Mouse (Mus musculus) stomach, embryonic 16.5 days (tissue): Measurements from ENCODE around the gene Mmp25. TPM values are rescaled to one million over a fixed set of nuclear protein-coding genes. Genes with fewer than 3 reads are reported as not detected.

Source experiments
- ATAC-seq: fragments of 200-750 bp; cut with Nextera tagmentation; 2 replicates; pipeline ENCODE4 v1.8.0; 2017; ENCODE audit warnings: moderate number of reproducible peaks, moderate TSS enrichment; ENCODE audit not compliant: insufficient read depth, low FRiP score
- H3K27ac ChIP-seq: fragments of 300-500 bp; sonication (generic); 2 replicates; pipeline ENCODE4 v1.5.1; 2014; ENCODE audit warnings: low read length
- H3K27me3 ChIP-seq: fragments of 300-500 bp; sonication (generic); 2 replicates; pipeline ENCODE4 v1.6.1; 2014; ENCODE audit warnings: low read length, control low read depth, mixed read lengths; ENCODE audit not compliant: control insufficient read depth, insufficient read depth
- H3K36me3 ChIP-seq: fragments of 300-500 bp; sonication (generic); 2 replicates; pipeline ENCODE4 v1.6.1; 2014; ENCODE audit warnings: low read length; ENCODE audit not compliant: control insufficient read depth, insufficient read depth
- H3K4me1 ChIP-seq: fragments of 300-500 bp; sonication (generic); 2 replicates; pipeline ENCODE4 v1.6.1; 2014; ENCODE audit warnings: low read length, control low read depth, mixed read lengths; ENCODE audit not compliant: control insufficient read depth, insufficient read depth
- H3K4me2 ChIP-seq: fragments of 300-500 bp; sonication (generic); 2 replicates; pipeline ENCODE4 v1.6.1; 2014; ENCODE audit warnings: low read depth, low read length, mixed read lengths
- H3K4me3 ChIP-seq: fragments of 300-500 bp; sonication (generic); replicated peaks from 2 replicates; pipeline ENCODE4 v1.5.1; 2014; ENCODE audit warnings: mild to moderate bottlenecking, low read length
- H3K9ac ChIP-seq: fragments of 300-500 bp; sonication (generic); 2 replicates; pipeline ENCODE4 v1.6.1; 2014; ENCODE audit warnings: low read length
- H3K9me3 ChIP-seq: fragments of 300-500 bp; sonication (generic); replicated peaks from 2 replicates; pipeline ENCODE4 v1.6.1; 2016; ENCODE audit warnings: low read length, control low read depth; ENCODE audit not compliant: control insufficient read depth
- WGBS: fragments of 180-500 bp; shearing (Covaris S2); extraction: QIAGEN DNeasy Blood & Tissue Kit; methylation state at CpG from one replicate; pipeline ENCODE4 v1.1.7; 2014; 5-methylcytosine and 5-hydroxymethylcytosine counted together
- polyA plus RNA-seq: library from polyadenylated mRNA; unstranded; fragments of >200 nt; fragmentation: Nextera tagmentation; extraction: Ambion mirVana; gene quantifications from 2 replicates; pipeline ENCODE4 v1.2.1, GENCODE M21; 2015

The Mmp25 gene
- polyA plus RNA-seq, 1 experiment from 2014 or later, result 0.74 TPM

- Histone ChIP-seq H3K36me3 (no peaks in the 10 kb centered on the region), H3K4me3 (peak within 1 kb of the TSS; percentile 44), H3K27ac (peak within 1 kb of the TSS; percentile 34), H3K9ac (peak within 1 kb of the TSS; percentile 60), H3K4me2 (peak within 1 kb of the TSS; percentile 51), H3K4me1 (peaks cover 46% of the 10 kb centered on the region), H3K27me3 (peaks cover 28% of the 10 kb centered on the region), H3K9me3 (no peaks in the 10 kb centered on the region)
- ATAC-seq, result no peak
- WGBS, result 3% methylated on average over 38 of the region's 38 CpGs
Measured at GRCm38 (mm10) chr17:23679127-23679835, 34.2 kb upstream of the Mmp25 start, which contains the start of gene Cldn6. Gene Cldn6, plus strand, starts transcription at chr17:23679249.

GRCm38 (mm10) chr17:23677236-23677679 is 32.2 kb upstream of the Mmp25 start, which contains the start of gene Tnfrsf12a:
Gene Tnfrsf12a, minus strand, starts transcription at chr17:23677468.
- H3K4me1 ChIP-seq, result peaks cover 44% of the 10 kb centered on the region
- H3K4me3 ChIP-seq, result peak within 1 kb of the TSS; percentile 68
- peak within 1 kb of the TSS; percentile 76 for H3K9ac ChIP-seq
- peak; percentile 51 for ATAC-seq
- H3K36me3 ChIP-seq, result no peaks in the 10 kb centered on the region
- no peaks in the 10 kb centered on the region for H3K9me3 ChIP-seq
- under 1% methylated on average over 34 of the region's 34 CpGs for WGBS
- H3K27ac ChIP-seq, result peak within 1 kb of the TSS; percentile 91
- peaks cover 22% of the 10 kb centered on the region; the same call in 1 of the 2 replicates for H3K27me3 ChIP-seq
- peak within 1 kb of the TSS; percentile 97 for H3K4me2 ChIP-seq

- WGBS, result 1% methylated on average over 37 of the region's 37 CpGs
- H3K9ac ChIP-seq, result peak overlapping the region; percentile 76
- ATAC-seq, result no peak
- H3K4me3 ChIP-seq, result peak overlapping the region; percentile 68
- H3K27ac ChIP-seq, result peak overlapping the region; percentile 91
- H3K4me1 ChIP-seq, result peaks cover 42% of the 10 kb centered on the region
- H3K27me3 ChIP-seq, result peaks cover 22% of the 10 kb centered on the region; the same call in 1 of the 2 replicates
- H3K4me2 ChIP-seq, result peak overlapping the region; percentile 97
- H3K36me3 ChIP-seq, result no peaks in the 10 kb centered on the region
- H3K9me3 ChIP-seq, result no peaks in the 10 kb centered on the region
Measured at GRCm38 (mm10) chr17:23676473-23677031, 31.5 kb upstream of the Mmp25 start.

GRCm38 (mm10) chr17:23675564-23676281 is 30.6 kb upstream of the Mmp25 start:
- 11% methylated on average over 15 of the region's 15 CpGs for WGBS
- Histone ChIP-seq H3K4me3 (peak overlapping the region; percentile 68), H3K27me3 (peaks cover 16% of the 10 kb centered on the region; the same call in 1 of the 2 replicates), H3K27ac (peak overlapping the region; percentile 91), H3K4me2 (peak overlapping the region; percentile 97), H3K9ac (peak overlapping the region; percentile 76), H3K4me1 (peaks cover 37% of the 10 kb centered on the region), H3K36me3 (no peaks in the 10 kb centered on the region), H3K9me3 (no peaks in the 10 kb centered on the region)
- ATAC-seq, result no peak

GRCm38 (mm10) chr17:23675127-23675526 is 30.1 kb upstream of the Mmp25 start:
- Histone ChIP-seq H3K9me3 (no peaks in the 10 kb centered on the region), H3K9ac (peak overlapping the region; percentile 76; the same call in 1 of the 2 replicates), H3K4me3 (peak overlapping the region; percentile 78), H3K4me1 (peaks cover 37% of the 10 kb centered on the region), H3K27ac (peak overlapping the region; percentile 91), H3K27me3 (peaks cover 13% of the 10 kb centered on the region; the same call in 1 of the 2 replicates), H3K36me3 (no peaks in the 10 kb centered on the region), H3K4me2 (peak overlapping the region; percentile 97)
- ATAC-seq, result no peak
- WGBS, result 23% methylated on average over 5 of the region's 5 CpGs

GRCm38 (mm10) chr17:23674271-23674952 is 29.3 kb upstream of the Mmp25 start:
- WGBS, result 30% methylated on average over 9 of the region's 9 CpGs
- Histone ChIP-seq H3K4me1 (peaks cover 37% of the 10 kb centered on the region), H3K4me2 (peak overlapping the region; percentile 97), H3K9ac (peak overlapping the region; percentile 81), H3K9me3 (no peaks in the 10 kb centered on the region), H3K27me3 (peaks cover 6% of the 10 kb centered on the region; the same call in 1 of the 2 replicates), H3K4me3 (peak overlapping the region; percentile 78), H3K27ac (peak overlapping the region; percentile 91), H3K36me3 (no peaks in the 10 kb centered on the region)
- no peak for ATAC-seq

- Histone ChIP-seq H3K4me2 (peak within 1 kb of the TSS; percentile 97), H3K9ac (peak within 1 kb of the TSS; percentile 81), H3K9me3 (no peaks in the 10 kb centered on the region), H3K27me3 (no peaks in the 10 kb centered on the region), H3K27ac (peak within 1 kb of the TSS; percentile 91), H3K4me1 (peaks cover 37% of the 10 kb centered on the region), H3K4me3 (peak within 1 kb of the TSS; percentile 78), H3K36me3 (peaks cover 8% of the 10 kb centered on the region; the same call in 1 of the 2 replicates)
- under 1% methylated on average over 45 of the region's 45 CpGs for WGBS
- peak; percentile 91 for ATAC-seq
Measured at GRCm38 (mm10) chr17:23673424-23674073, 28.5 kb upstream of the Mmp25 start, which contains the start of the genes Hcfc1r1 and Thoc6. Gene Hcfc1r1, plus strand, starts transcription at chr17:23673596. Gene Thoc6, minus strand, starts transcription at chr17:23673882.

- no peak for ATAC-seq
- H3K9me3 ChIP-seq, result no peaks in the 10 kb centered on the region
- H3K4me1 ChIP-seq, result peaks cover 35% of the 10 kb centered on the region
- peak overlapping the region; percentile 78 for H3K4me3 ChIP-seq
- H3K27ac ChIP-seq, result no peak overlapping the region
- peak overlapping the region; percentile 97 for H3K4me2 ChIP-seq
- H3K27me3 ChIP-seq, result no peaks in the 10 kb centered on the region
- H3K9ac ChIP-seq, result peak overlapping the region; percentile 81; the same call in 1 of the 2 replicates
- WGBS, result 50% methylated on average over 3 of the region's 3 CpGs
- peaks cover 8% of the 10 kb centered on the region; the same call in 1 of the 2 replicates for H3K36me3 ChIP-seq
Measured at GRCm38 (mm10) chr17:23672761-23673160, 27.7 kb upstream of the Mmp25 start.
